Mouse (Mus musculus): ENCODE data around the gene Usp6nl.

Gene Usp6nl

DNA sequence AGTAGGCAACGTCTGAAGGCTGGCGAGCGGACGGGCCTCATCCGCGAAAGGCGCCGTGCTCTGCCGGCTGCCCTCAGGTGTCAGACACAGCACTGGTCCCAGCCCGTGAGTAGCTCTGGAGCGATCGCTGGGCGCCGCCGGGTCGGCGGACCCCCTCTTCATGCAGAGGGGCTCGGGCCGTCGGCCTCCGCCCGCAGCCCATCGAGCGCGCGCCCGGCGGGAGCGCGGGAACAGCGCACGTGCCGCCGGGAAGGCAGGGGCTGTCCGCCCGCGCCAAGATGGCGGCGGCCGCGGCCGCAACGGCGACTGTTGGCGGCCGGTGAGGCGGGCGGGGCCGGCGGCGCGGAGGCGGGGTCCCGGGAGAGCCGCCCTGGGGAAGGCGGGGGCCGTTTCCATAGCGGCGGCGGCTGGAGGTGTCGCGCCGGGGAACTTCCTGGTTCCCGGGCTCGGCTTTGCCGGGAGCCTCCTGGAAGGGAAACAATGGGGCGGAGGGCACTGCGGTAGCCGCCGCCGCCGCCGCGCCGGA is at the start of gene Usp6nl:
Usp6nl (plus strand) TSS at position 292 of the 526 bp plus-strand sequence.
- peak; percentile 62 for DNase-seq (ENCODE audit: low read depth, low spot score)

DNA sequence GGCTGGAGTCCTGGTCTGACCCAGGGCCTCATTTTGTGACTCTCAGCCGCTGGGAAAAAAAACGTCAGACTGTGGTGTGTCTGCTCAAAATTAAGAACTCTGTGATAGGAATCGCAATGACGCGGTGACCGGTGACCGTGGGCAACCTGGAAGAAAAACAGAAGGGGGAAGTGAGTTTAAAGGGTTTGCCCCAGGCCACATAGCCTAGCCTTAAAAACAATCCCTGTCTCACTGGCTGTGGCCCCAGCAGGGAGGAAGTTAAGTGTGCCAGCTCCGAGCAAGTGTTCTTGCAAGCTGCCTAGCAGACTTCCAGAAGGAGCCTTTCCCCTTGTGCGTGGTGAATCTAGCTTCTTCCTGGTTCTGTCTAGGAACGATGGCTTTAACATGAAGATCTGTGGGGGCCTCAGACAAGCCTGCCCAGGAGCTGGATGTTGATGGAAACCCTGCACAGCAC is 49.0 kb upstream of the Usp6nl start:
- no peak for DNase-seq (ENCODE audit: low read depth, low spot score)

- DNase-seq (ENCODE audit: low read depth, low spot score): no peak
Measured at GRCm38 (mm10) chr2:6278813-6279530, 43.5 kb upstream of the Usp6nl start.

DNA sequence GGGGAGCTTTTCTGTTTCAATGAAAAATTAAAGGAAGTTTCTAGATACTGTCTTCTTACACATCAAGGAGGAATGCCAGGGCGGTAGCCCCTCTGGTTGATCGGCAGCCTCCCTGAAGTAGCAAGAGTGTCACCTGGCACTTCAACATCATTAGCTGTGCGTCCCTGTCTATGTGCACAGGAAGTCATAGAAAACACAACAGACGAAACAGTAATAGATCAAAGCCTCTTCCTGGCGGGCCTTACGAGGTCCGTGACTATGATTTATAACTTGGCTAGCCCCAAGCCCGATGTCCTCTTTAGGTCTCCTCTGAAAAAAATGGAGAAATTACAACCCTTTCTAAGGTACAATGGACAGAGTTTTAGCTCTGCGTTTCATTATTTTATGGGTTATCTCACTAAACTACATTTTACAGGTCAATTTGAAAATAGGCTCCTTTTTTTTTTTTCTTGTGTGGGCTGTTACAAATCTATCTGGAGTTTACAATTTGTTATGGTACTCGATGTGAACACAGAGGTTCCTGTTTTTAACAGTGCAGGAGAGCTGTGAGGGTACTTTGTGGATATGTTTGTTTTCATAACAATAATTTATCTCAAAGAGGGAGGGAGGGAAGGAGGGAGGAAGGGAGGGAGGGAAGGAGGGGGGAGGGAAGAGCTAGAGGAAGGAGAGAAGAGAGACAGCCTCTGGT is 42.7 kb upstream of the Usp6nl start:
- DNase-seq (ENCODE audit: low read depth, low spot score): no peak

DNA sequence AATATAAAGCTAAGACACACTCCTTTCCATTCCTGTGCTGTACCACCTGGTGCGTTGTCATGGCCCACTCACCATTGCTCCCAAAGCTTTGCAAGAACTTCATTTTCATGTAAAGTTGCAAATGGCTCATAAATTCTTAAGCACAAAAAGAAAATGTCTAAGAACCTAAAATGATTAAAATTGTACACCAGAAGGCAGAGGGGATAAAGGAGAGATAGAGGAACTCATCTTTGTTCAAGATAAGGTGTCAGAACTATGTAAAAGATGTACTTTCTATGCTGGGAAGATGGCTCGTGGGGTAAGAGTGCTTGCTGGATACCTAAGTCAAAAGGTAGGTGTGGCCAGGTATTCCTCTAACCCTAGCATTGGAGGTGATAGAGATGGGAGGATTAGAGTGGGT is 38.9 kb upstream of the Usp6nl start:
- no peak for DNase-seq (ENCODE audit: low read depth, low spot score)

DNA sequence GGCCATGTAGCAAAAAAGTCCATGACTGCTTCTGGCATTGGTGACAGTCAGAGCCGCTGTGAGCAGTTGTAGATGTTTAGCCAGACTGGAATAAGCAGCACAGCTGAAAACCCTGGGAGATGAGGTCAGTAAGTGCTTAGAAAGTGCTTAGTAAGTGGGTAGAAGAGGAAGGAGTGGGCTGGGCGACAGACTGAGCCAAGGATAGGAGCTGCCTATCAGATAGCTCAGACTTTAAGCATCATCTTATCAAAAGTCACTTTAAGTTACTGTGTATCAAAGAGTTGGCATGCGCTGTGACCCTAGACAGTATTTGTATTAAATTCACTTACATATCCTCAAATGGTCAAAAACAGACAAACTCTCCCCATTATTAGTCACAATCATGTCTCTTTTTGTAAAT is 37.7 kb upstream of the Usp6nl start:
- DNase-seq (ENCODE audit: low read depth, low spot score): no peak

DNA sequence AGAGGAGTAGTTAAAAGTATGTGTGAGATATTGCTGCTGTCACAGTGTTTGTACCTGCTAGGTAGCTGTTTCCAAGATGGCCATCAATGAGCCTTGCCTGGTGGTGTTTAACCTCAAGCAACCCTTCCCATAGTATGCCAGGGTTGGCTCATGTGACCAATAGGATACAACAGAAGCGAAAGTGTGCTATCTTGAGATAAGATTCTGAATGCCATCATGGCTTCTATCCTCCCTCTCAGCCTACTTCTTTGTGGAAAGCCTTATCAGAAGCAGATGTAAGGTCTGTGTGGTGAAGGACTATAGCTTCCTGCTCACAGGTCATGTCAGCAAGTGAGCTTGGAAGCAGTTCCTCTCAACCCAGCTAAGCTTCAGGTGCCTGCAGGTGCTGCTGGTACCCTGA is 36.7 kb upstream of the Usp6nl start:
- no peak for DNase-seq (ENCODE audit: low read depth, low spot score)

DNA sequence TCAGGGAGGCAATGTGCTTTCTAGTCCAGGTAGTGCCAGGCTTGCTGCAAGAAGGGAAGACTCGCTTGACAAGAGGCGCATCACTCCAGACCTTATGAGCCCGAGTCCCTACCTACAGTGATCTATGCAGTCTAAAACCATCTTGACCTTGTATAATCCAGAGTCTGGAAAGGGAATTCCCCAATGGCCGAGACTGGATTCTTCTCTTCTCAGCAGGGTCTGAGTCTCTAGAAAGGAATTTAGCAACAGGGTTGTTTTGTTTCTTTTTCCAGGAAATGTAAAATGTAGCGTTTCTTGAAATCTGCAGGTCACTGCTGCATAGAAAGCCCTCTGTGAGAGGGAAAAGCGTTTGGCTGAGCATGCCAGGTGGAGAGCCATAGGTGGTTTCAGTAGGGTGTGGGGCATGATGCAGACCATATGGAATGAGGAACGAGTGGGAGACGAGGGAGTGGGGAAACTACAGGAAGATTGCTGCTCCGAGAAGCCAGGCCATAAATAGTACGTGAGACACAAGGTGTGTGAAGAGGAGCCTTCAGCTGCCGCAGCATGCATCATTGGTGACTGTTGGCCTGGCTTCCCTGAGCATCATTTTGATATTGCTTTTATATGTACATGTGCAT is 28.5 kb upstream of the Usp6nl start:
- DNase-seq (ENCODE audit: low read depth, low spot score): no peak

- DNase-seq (ENCODE audit: low read depth, low spot score): no peak
Measured at GRCm38 (mm10) chr2:6294993-6295628, 27.4 kb upstream of the Usp6nl start.

- no peak for DNase-seq (ENCODE audit: low read depth, low spot score)
Measured at GRCm38 (mm10) chr2:6304768-6305167, 17.7 kb upstream of the Usp6nl start.

DNA sequence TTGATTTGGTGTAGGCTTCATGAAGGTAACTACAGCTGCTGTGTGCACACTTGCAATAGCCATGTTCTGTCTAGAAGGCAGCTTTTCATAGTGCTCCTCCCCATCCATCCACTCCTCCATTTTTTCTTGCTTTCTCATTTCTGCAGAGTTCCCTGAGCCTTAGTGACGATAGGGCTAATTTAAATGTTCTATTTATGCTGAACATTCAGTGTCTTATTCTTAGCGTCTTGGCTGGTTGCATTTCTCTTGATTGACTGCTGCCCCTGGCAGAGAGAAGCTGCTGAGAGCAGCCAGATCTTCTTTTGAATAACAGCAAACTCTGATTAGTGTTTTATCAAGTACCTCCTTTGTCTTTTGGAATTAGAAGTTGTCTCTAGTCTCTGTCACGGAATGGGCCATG is 15.6 kb upstream of the Usp6nl start:
- DNase-seq (ENCODE audit: low read depth, low spot score): no peak

GRCm38 (mm10) chr2:6309373-6309821 is 13.1 kb upstream of the Usp6nl start:
- no peak for DNase-seq (ENCODE audit: low read depth, low spot score)

- no peak for DNase-seq (ENCODE audit: low read depth, low spot score)
Measured at GRCm38 (mm10) chr2:6312764-6313163, 9.7 kb upstream of the Usp6nl start.

DNA sequence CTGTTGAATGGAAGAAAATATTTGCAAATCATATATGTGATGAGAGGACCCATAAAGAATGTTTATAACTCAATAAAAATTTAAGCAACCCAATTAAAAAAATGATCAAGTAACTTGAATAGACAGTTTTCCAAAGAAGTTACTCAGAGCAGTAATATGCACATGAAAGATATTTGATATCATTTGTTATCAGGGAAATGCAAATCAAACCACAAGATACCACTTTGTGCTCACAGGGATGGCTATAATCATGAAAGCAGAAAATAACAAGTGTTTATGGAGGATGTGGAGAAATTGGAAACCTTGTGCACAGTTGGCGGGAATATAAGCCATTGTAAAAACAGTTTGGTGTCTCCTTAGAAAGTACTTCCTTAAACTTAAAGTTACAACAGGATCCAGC is 8.7 kb upstream of the Usp6nl start:
- no peak for DNase-seq (ENCODE audit: low read depth, low spot score)

DNA sequence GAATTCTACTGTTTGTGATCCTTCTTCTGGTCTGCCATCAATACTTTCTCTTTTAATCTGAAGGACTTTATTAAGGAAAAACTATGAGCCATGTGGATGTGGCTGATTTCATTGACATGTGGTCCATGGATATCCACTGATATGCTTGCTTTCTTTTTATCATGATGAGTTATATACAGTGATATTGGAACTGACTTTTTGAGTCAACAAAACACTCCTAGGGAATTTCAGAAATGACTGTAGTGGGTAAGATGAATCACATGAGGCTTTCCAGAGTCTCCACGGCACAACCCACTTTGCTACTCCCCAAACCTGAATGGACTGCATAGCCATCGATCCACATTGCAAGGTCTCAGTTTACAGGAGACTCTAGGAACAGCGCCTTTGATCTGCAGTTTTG is 2.3 kb upstream of the Usp6nl start:
- DNase-seq (ENCODE audit: low read depth, low spot score): no peak

GRCm38 (mm10) chr2:6321769-6322375 is 595 bp upstream of the Usp6nl start:
- no peak for DNase-seq (ENCODE audit: low read depth, low spot score)

- peak; percentile 34 for DNase-seq (ENCODE audit: low read depth, low spot score)
Measured at GRCm38 (mm10) chr2:6322938-6323521, 563 bp downstream of the Usp6nl start.

DNA sequence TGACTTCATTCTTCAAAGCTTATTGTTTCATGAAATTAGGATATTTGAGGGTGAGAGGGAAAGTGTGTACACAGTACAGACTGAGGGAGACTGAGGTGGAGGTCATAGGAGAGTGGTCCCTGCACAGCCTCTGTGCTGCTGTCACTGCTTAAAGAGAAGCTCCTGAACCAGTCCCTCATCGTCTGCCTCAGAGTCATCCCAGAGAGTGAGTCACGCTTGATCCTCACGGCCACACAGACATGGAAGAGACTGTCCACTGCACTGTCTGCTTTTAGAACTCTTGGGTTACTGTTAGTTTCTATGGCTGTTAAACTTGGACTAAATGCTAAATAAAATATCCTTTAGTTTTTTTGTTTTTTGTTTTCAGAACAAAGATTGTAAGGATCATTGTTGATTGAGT is 3.2 kb downstream of the Usp6nl start:
- no peak for DNase-seq (ENCODE audit: low read depth, low spot score)

GRCm38 (mm10) chr2:6328927-6329326 is 6.5 kb downstream of the Usp6nl start:
- no peak for DNase-seq (ENCODE audit: low read depth, low spot score)

GRCm38 (mm10) chr2:6330756-6331155 is 8.3 kb downstream of the Usp6nl start:
- no peak for DNase-seq (ENCODE audit: low read depth, low spot score)

Data from retina, postnatal 7 days (tissue).